Mouse (Mus musculus): ENCODE data around the gene Fam13a. TPM values are rescaled to one million over a fixed set of nuclear protein-coding genes. Genes with fewer than 3 reads are reported as not detected.

Fam13a gene
- polyA plus RNA-seq, 1 experiment from 2014 or later: 12.3 TPM

- H3K9me3 ChIP-seq (replicated peaks; ENCODE audit: control insufficient read depth, low read length): no peaks in the 10 kb centered on the region
- no peak for ATAC-seq (replicated peaks; ENCODE audit: extremely low read depth, insufficient read depth, low FRiP score)
These were observed 39.2 kb downstream of the Fam13a start for GRCm38 (mm10) chr6:58985186-58985585.

DNA sequence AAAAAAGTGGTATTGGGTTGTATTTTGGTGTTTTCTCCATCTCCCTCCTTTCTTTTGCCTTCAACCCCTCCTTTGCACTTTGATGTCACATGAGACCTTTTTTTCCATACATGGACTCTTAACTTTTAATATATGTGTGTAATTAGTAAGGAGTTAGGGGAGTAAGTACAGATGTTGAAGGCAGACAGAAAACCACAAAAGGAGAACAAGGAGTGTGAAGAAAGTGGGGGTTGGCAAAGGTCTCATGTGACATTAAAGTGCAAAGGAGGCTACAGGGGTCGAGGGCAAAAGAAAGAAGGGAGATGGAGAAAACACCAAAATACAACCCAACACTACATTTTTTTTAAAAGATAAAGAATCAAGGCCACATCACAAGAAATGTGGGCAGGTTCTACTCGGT lies 49.1 kb downstream of the Fam13a start:
- ATAC-seq (replicated peaks; ENCODE audit: extremely low read depth, insufficient read depth, low FRiP score): no peak
- Histone ChIP-seq H3K36me3 (ENCODE audit: control insufficient read depth, insufficient read depth) (no peaks in the 10 kb centered on the region; the same call in 1 of the 2 replicates), H3K9ac (ENCODE audit: low read length) (no peak overlapping the region), H3K4me3 (ENCODE audit: low read length) (no peak overlapping the region), H3K9me3 (replicated peaks; ENCODE audit: control insufficient read depth, low read length) (no peaks in the 10 kb centered on the region), H3K27ac (ENCODE audit: low read length) (no peak overlapping the region), H3K4me1 (ENCODE audit: control insufficient read depth, insufficient read depth, low read length) (no peaks in the 10 kb centered on the region), H3K27me3 (ENCODE audit: control insufficient read depth, insufficient read depth, low read length) (no peaks in the 10 kb centered on the region), H3K4me2 (ENCODE audit: low read depth, low read length) (no peak overlapping the region)
- WGBS: 61% methylated on average over 2 of the region's 2 CpGs

More at GRCm38 (mm10) chr6:58985186-58985585, 39.2 kb downstream of the Fam13a start:
- H3K27me3 ChIP-seq (ENCODE audit: control insufficient read depth, insufficient read depth, low read length): no peaks in the 10 kb centered on the region
- H3K27ac ChIP-seq (ENCODE audit: low read length): no peak overlapping the region
- H3K36me3 ChIP-seq (ENCODE audit: control insufficient read depth, insufficient read depth): peaks cover 4% of the 10 kb centered on the region; the same call in 1 of the 2 replicates
- H3K4me1 ChIP-seq (ENCODE audit: control insufficient read depth, insufficient read depth, low read length): no peaks in the 10 kb centered on the region
- H3K4me2 ChIP-seq (ENCODE audit: low read depth, low read length): no peak overlapping the region
- no peak overlapping the region for H3K9ac ChIP-seq (ENCODE audit: low read length)
- 84% methylated on average over 8 of the region's 8 CpGs for WGBS
- no peak overlapping the region for H3K4me3 ChIP-seq (ENCODE audit: low read length)

GRCm38 (mm10) chr6:58974428-58974827 lies 49.9 kb downstream of the Fam13a start:
- H3K4me2 ChIP-seq (ENCODE audit: low read depth, low read length): no peak overlapping the region
- no peak overlapping the region for H3K27ac ChIP-seq (ENCODE audit: low read length)
- H3K27me3 ChIP-seq (ENCODE audit: control insufficient read depth, insufficient read depth, low read length): no peaks in the 10 kb centered on the region
- H3K9ac ChIP-seq (ENCODE audit: low read length): no peak overlapping the region
- H3K36me3 ChIP-seq (ENCODE audit: control insufficient read depth, insufficient read depth): no peaks in the 10 kb centered on the region; the same call in 1 of the 2 replicates
- ATAC-seq (replicated peaks; ENCODE audit: extremely low read depth, insufficient read depth, low FRiP score): no peak
- 91% methylated on average over 2 of the region's 2 CpGs for WGBS
- no peaks in the 10 kb centered on the region for H3K4me1 ChIP-seq (ENCODE audit: control insufficient read depth, insufficient read depth, low read length)
- H3K9me3 ChIP-seq (replicated peaks; ENCODE audit: control insufficient read depth, low read length): no peaks in the 10 kb centered on the region
- H3K4me3 ChIP-seq (ENCODE audit: low read length): no peak overlapping the region

GRCm38 (mm10) chr6:58972873-58973272 lies 51.5 kb downstream of the Fam13a start:
- H3K9ac ChIP-seq (ENCODE audit: low read length): no peak overlapping the region
- H3K27ac ChIP-seq (ENCODE audit: low read length): no peak overlapping the region
- H3K4me2 ChIP-seq (ENCODE audit: low read depth, low read length): no peak overlapping the region
- H3K4me3 ChIP-seq (ENCODE audit: low read length): no peak overlapping the region
- 83% methylated on average over 1 of the region's 1 CpGs for WGBS
- no peaks in the 10 kb centered on the region for H3K4me1 ChIP-seq (ENCODE audit: control insufficient read depth, insufficient read depth, low read length)
- H3K36me3 ChIP-seq (ENCODE audit: control insufficient read depth, insufficient read depth): no peaks in the 10 kb centered on the region; the same call in 1 of the 2 replicates
- ATAC-seq (replicated peaks; ENCODE audit: extremely low read depth, insufficient read depth, low FRiP score): no peak
- H3K9me3 ChIP-seq (replicated peaks; ENCODE audit: control insufficient read depth, low read length): no peaks in the 10 kb centered on the region
- no peaks in the 10 kb centered on the region for H3K27me3 ChIP-seq (ENCODE audit: control insufficient read depth, insufficient read depth, low read length)

DNA sequence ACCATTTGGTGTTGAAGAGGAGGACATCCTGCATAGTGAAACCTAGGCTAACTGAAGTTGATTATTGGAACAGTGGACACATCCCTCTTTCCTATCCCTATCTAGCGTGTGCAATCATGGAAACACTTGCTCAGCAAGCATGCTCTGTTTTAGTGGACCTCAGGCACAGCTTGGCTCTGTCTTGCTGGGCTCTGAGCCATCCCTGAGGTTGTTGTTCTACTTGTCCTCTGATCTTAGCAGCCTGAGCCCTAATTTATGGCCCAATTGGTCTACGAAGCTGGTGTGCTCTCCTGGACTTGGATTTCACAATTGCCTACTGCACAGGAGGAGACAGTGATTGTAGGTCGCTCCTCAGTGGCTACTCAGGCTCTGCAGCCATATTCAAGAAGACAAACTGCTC lies 56.1 kb downstream of the Fam13a start:
- H3K4me2 ChIP-seq (ENCODE audit: low read depth, low read length): no peak overlapping the region
- WGBS: 80% methylated on average over 3 of the region's 3 CpGs
- H3K9ac ChIP-seq (ENCODE audit: low read length): no peak overlapping the region
- no peaks in the 10 kb centered on the region for H3K9me3 ChIP-seq (replicated peaks; ENCODE audit: control insufficient read depth, low read length)
- no peak overlapping the region for H3K4me3 ChIP-seq (ENCODE audit: low read length)
- H3K27me3 ChIP-seq (ENCODE audit: control insufficient read depth, insufficient read depth, low read length): no peaks in the 10 kb centered on the region
- no peak for ATAC-seq (replicated peaks; ENCODE audit: extremely low read depth, insufficient read depth, low FRiP score)
- H3K4me1 ChIP-seq (ENCODE audit: control insufficient read depth, insufficient read depth, low read length): no peaks in the 10 kb centered on the region
- no peak overlapping the region for H3K27ac ChIP-seq (ENCODE audit: low read length)
- H3K36me3 ChIP-seq (ENCODE audit: control insufficient read depth, insufficient read depth): no peaks in the 10 kb centered on the region; the same call in 1 of the 2 replicates

- no peak for ATAC-seq (replicated peaks; ENCODE audit: extremely low read depth, insufficient read depth, low FRiP score)
- Histone ChIP-seq H3K4me2 (ENCODE audit: low read depth, low read length) (no peak overlapping the region), H3K4me1 (ENCODE audit: control insufficient read depth, insufficient read depth, low read length) (no peaks in the 10 kb centered on the region), H3K9me3 (replicated peaks; ENCODE audit: control insufficient read depth, low read length) (no peaks in the 10 kb centered on the region), H3K27me3 (ENCODE audit: control insufficient read depth, insufficient read depth, low read length) (no peaks in the 10 kb centered on the region), H3K36me3 (ENCODE audit: control insufficient read depth, insufficient read depth) (peaks cover 2% of the 10 kb centered on the region; the same call in 1 of the 2 replicates), H3K4me3 (ENCODE audit: low read length) (no peak overlapping the region), H3K9ac (ENCODE audit: low read length) (no peak overlapping the region), H3K27ac (ENCODE audit: low read length) (no peak overlapping the region)
- 39% methylated on average over 12 of the region's 12 CpGs for WGBS
These were observed 59.1 kb downstream of the Fam13a start for GRCm38 (mm10) chr6:58965071-58965831.

DNA sequence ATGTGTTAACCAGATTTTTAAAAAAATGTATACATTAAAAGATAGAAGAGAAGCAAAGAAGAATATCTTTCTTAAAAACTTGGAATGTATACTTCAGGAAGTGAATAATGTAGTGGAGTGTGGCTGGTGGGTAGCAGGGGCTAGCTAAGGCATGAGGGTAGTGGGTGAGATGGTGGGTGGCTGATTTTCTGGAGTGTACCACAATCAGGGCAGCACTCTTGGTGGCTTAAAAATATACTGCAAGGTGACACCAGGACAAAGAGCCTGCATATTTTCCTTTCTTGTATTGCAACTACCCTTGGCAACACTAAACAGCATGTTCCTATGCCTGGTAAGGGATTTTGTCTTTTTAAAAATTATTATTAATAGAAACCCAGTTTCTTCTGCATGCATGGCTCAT lies 59.8 kb downstream of the Fam13a start:
- Histone ChIP-seq H3K27me3 (ENCODE audit: control insufficient read depth, insufficient read depth, low read length) (no peaks in the 10 kb centered on the region), H3K9me3 (replicated peaks; ENCODE audit: control insufficient read depth, low read length) (no peaks in the 10 kb centered on the region), H3K4me3 (ENCODE audit: low read length) (no peak overlapping the region), H3K4me2 (ENCODE audit: low read depth, low read length) (no peak overlapping the region), H3K27ac (ENCODE audit: low read length) (no peak overlapping the region), H3K4me1 (ENCODE audit: control insufficient read depth, insufficient read depth, low read length) (no peaks in the 10 kb centered on the region), H3K36me3 (ENCODE audit: control insufficient read depth, insufficient read depth) (peaks cover 2% of the 10 kb centered on the region; the same call in 1 of the 2 replicates), H3K9ac (ENCODE audit: low read length) (no peak overlapping the region)
- no peak for ATAC-seq (replicated peaks; ENCODE audit: extremely low read depth, insufficient read depth, low FRiP score)

GRCm38 (mm10) chr6:58964091-58964490 lies 60.3 kb downstream of the Fam13a start:
- no peak overlapping the region for H3K9ac ChIP-seq (ENCODE audit: low read length)
- peaks cover 2% of the 10 kb centered on the region; the same call in 1 of the 2 replicates for H3K36me3 ChIP-seq (ENCODE audit: control insufficient read depth, insufficient read depth)
- H3K4me2 ChIP-seq (ENCODE audit: low read depth, low read length): no peak overlapping the region
- H3K4me3 ChIP-seq (ENCODE audit: low read length): no peak overlapping the region
- no peak overlapping the region for H3K27ac ChIP-seq (ENCODE audit: low read length)
- no peaks in the 10 kb centered on the region for H3K4me1 ChIP-seq (ENCODE audit: control insufficient read depth, insufficient read depth, low read length)
- WGBS: 94% methylated on average over 2 of the region's 2 CpGs
- no peaks in the 10 kb centered on the region for H3K9me3 ChIP-seq (replicated peaks; ENCODE audit: control insufficient read depth, low read length)
- no peak for ATAC-seq (replicated peaks; ENCODE audit: extremely low read depth, insufficient read depth, low FRiP score)
- H3K27me3 ChIP-seq (ENCODE audit: control insufficient read depth, insufficient read depth, low read length): no peaks in the 10 kb centered on the region

- Histone ChIP-seq H3K9ac (ENCODE audit: low read length) (no peak overlapping the region), H3K27ac (ENCODE audit: low read length) (no peak overlapping the region), H3K4me3 (ENCODE audit: low read length) (no peak overlapping the region), H3K9me3 (replicated peaks; ENCODE audit: control insufficient read depth, low read length) (no peaks in the 10 kb centered on the region), H3K36me3 (ENCODE audit: control insufficient read depth, insufficient read depth) (peaks cover 2% of the 10 kb centered on the region; the same call in 1 of the 2 replicates), H3K4me1 (ENCODE audit: control insufficient read depth, insufficient read depth, low read length) (no peaks in the 10 kb centered on the region), H3K4me2 (ENCODE audit: low read depth, low read length) (no peak overlapping the region), H3K27me3 (ENCODE audit: control insufficient read depth, insufficient read depth, low read length) (no peaks in the 10 kb centered on the region)
- no peak for ATAC-seq (replicated peaks; ENCODE audit: extremely low read depth, insufficient read depth, low FRiP score)
- WGBS: 86% methylated on average over 5 of the region's 5 CpGs
These were observed 61.7 kb downstream of the Fam13a start for GRCm38 (mm10) chr6:58962691-58963090.

Data from heart, embryonic 16.5 days (tissue).